Mouse (Mus musculus) small intestine, adult 2 months (tissue): ENCODE data around the gene Ccdc42.

Source experiments
- CTCF ChIP-seq: fragments of 200-500 bp; IDR thresholded peaks from 2 replicates; pipeline ENCODE4 v1.5.1; 2012; ENCODE audit warnings: low read depth, mild to moderate bottlenecking, control low read depth, inconsistent platforms, low read length, moderate library complexity, mixed read lengths; ENCODE audit not compliant: insufficient replicate concordance, insufficient read length; ENCODE audit errors: extremely low read depth
- POLR2A ChIP-seq: fragments of 200-500 bp; IDR thresholded peaks from 2 replicates; pipeline ENCODE4 v1.6.1; 2012; ENCODE audit warnings: low read depth, mild to moderate bottlenecking, control low read depth, inconsistent platforms, low read length, moderate library complexity

- TF ChIP-seq CTCF (no peak), POLR2A (no peak)
Observed at GRCm38 (mm10) chr11:68547484-68547883, 39.3 kb upstream of the Ccdc42 start.
